Mouse (Mus musculus): ENCODE data around the gene Samhd1. TPM values are rescaled to one million over a fixed set of nuclear protein-coding genes. Genes with fewer than 3 reads are reported as not detected.

Gene Samhd1
- polyA plus RNA-seq, 1 experiment from 2014 or later = 19.1 TPM

DNA sequence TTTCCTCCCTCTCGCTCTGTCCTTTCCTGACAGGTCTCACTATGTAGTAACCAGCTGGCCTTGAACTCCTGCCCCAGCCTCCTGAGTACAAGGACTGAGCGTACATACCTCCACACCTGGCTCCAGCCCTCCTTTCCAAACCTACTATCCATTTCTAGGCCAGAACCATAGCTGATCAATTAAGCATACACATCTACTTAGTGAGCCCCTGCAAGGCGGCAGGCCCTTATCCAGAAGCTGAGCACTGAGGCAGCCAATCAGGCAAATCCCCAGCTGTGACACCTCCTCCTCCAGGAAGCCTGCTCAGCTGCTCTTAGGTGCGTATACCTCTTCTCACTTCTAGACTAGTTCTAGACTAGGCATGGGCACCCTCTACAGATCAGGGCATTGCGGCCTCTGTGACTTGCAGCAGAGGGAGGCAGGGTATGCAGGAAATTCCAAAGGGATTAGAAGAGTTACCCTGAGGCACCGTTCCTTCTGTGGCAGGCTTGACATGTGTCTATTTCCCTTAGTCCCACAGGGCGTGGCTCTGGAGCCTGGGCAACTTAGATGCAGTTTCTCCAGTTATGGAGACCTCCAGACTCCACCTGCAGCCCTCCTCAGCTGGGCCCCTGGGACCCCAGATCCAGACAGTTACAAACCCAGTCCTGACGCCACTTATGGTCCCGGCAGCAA, 62.6 kb downstream of the Samhd1 start:
- Histone ChIP-seq H3K27ac (no peak overlapping the region), H3K4me2 (ENCODE audit: low read length) (no peak overlapping the region), H3K27me3 (ENCODE audit: insufficient read depth, low read length) (no peaks in the 10 kb centered on the region), H3K36me3 (ENCODE audit: insufficient read depth, low read length) (no peaks in the 10 kb centered on the region), H3K9me3 (replicated peaks; ENCODE audit: low read length) (no peaks in the 10 kb centered on the region), H3K9ac (ENCODE audit: low read depth, low read length) (no peak overlapping the region), H3K4me1 (replicated peaks; ENCODE audit: insufficient read depth, low read length) (peaks cover 69% of the 10 kb centered on the region), H3K4me3 (replicated peaks; ENCODE audit: low read depth, low read length) (no peak overlapping the region)
- ATAC-seq (replicated peaks; ENCODE audit: low FRiP score, low read depth) (no peak), DNase-seq (ENCODE audit: low spot score) (no peak)
- TF ChIP-seq CTCF (IDR thresholded peaks at IDR 0.05; ENCODE audit: low read depth) = no peak
- WGBS = 76% methylated on average over 9 of the region's 9 CpGs

DNA sequence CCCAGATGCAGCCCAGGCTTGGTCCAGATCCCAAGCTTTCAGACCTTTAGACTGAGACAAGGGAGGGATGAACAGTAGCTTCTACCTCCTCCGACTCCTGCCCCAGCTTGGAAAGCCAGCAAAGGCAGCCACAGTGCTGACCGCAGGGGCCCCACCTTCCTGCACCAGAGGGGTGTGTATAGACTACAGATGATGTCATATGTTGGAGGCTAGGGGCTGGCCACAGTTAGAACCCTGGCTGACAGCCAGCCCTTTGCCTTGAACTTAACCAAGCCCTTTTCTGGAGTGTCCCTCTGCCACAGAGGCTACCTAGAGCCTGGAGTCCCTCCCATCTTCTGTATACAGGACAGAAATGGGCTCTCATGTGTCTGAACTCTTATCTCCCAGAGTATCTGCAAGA, 63.5 kb downstream of the Samhd1 start:
- no peaks in the 10 kb centered on the region for H3K36me3 ChIP-seq (ENCODE audit: insufficient read depth, low read length)
- ATAC-seq (replicated peaks; ENCODE audit: low FRiP score, low read depth) = no peak
- TF ChIP-seq CTCF (IDR thresholded peaks at IDR 0.05; ENCODE audit: low read depth) = no peak

DNA sequence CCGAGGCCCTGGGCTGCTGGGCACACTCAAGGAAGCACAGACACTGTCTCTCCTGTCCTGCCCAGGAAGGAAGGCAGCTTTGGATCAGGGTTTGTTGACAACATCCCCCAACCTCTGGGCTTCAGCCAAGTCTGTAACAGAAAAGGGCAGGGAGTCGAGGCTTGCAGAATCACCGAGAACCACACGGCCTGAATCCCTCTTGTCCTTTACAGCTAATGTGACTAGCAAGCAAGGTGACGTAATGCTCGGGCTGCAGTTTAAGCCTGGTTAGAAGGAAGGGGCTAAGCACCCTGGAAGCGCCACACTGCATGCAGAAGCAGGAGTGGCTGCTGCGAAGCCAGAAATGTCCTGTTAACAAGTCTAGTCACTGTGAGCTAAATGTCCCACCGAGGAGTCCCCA, 64.7 kb downstream of the Samhd1 start:
- Histone ChIP-seq H3K4me2 (ENCODE audit: low read length) (0 out of 2 replicates have a peak overlapping the region, but pooled peaks have one; percentile 16), H3K27ac (peak overlapping the region; percentile 68), H3K4me3 (replicated peaks; ENCODE audit: low read depth, low read length) (no peak overlapping the region), H3K9me3 (replicated peaks; ENCODE audit: low read length) (no peaks in the 10 kb centered on the region), H3K4me1 (replicated peaks; ENCODE audit: insufficient read depth, low read length) (peaks cover 51% of the 10 kb centered on the region), H3K36me3 (ENCODE audit: insufficient read depth, low read length) (no peaks in the 10 kb centered on the region), H3K9ac (ENCODE audit: low read depth, low read length) (no peak overlapping the region), H3K27me3 (ENCODE audit: insufficient read depth, low read length) (no peaks in the 10 kb centered on the region)
- no peak for TF ChIP-seq CTCF (IDR thresholded peaks at IDR 0.05; ENCODE audit: low read depth)
- WGBS = 31% methylated on average over 9 of the region's 9 CpGs
- ATAC-seq (replicated peaks; ENCODE audit: low FRiP score, low read depth) = no peak
- peak; percentile 75 for DNase-seq (ENCODE audit: low spot score)

More for the DNA sequence above, 63.5 kb downstream of the Samhd1 start:
- H3K4me2 ChIP-seq (ENCODE audit: low read length) = no peak overlapping the region
- H3K4me1 ChIP-seq (replicated peaks; ENCODE audit: insufficient read depth, low read length) = peaks cover 60% of the 10 kb centered on the region
- no peak overlapping the region for H3K27ac ChIP-seq
- 35% methylated on average over 2 of the region's 2 CpGs for WGBS
- 0 out of 2 replicates have a peak overlapping the region, but pooled peaks have one; percentile 20 for H3K9ac ChIP-seq (ENCODE audit: low read depth, low read length)
- no peaks in the 10 kb centered on the region for H3K9me3 ChIP-seq (replicated peaks; ENCODE audit: low read length)
- H3K4me3 ChIP-seq (replicated peaks; ENCODE audit: low read depth, low read length) = no peak overlapping the region
- DNase-seq (ENCODE audit: low spot score) = peak; percentile 74
- no peaks in the 10 kb centered on the region for H3K27me3 ChIP-seq (ENCODE audit: insufficient read depth, low read length)

DNA sequence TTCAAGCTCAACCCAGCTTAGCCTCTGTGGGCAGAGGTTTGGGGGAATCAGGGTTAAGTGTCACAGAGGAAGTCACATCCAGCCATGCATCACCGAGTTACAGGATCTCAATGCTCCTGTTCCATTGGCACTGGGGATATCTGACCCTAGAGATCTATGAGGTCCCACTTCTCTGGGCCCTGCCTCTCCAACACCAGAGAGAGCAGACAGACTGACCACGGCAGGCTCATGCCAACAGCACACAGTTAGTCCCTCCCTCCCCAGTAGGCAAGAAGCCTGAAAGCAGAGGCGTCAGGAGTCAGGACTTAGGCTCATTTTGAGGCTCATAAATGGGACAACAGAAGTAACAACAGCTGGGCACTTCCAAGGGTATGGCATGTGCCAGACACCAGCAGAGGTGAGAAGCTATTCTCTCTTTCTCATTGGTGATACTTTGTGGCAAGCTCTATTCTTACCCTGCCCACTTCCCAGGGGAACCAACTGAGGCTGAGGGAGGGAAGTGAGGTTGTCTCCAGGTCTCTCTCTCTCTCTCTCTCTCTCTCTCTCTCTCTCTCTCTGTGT, 65.2 kb downstream of the Samhd1 start:
- DNase-seq (ENCODE audit: low spot score) (no peak), ATAC-seq (replicated peaks; ENCODE audit: low FRiP score, low read depth) (no peak)
- Histone ChIP-seq H3K9me3 (replicated peaks; ENCODE audit: low read length) (no peaks in the 10 kb centered on the region), H3K4me1 (replicated peaks; ENCODE audit: insufficient read depth, low read length) (peaks cover 46% of the 10 kb centered on the region), H3K9ac (ENCODE audit: low read depth, low read length) (no peak overlapping the region), H3K27me3 (ENCODE audit: insufficient read depth, low read length) (no peaks in the 10 kb centered on the region), H3K27ac (peak overlapping the region; percentile 68), H3K4me2 (ENCODE audit: low read length) (no peak overlapping the region), H3K36me3 (ENCODE audit: insufficient read depth, low read length) (no peaks in the 10 kb centered on the region), H3K4me3 (replicated peaks; ENCODE audit: low read depth, low read length) (no peak overlapping the region)
- no peak for TF ChIP-seq CTCF (IDR thresholded peaks at IDR 0.05; ENCODE audit: low read depth)
- WGBS = 17% methylated on average over 3 of the region's 3 CpGs

- 46% methylated on average over 3 of the region's 3 CpGs for WGBS
- Histone ChIP-seq H3K36me3 (ENCODE audit: insufficient read depth, low read length) (no peaks in the 10 kb centered on the region), H3K9ac (ENCODE audit: low read depth, low read length) (0 out of 2 replicates have a peak overlapping the region, but pooled peaks have one; percentile 23), H3K27me3 (ENCODE audit: insufficient read depth, low read length) (no peaks in the 10 kb centered on the region), H3K4me3 (replicated peaks; ENCODE audit: low read depth, low read length) (no peak overlapping the region), H3K9me3 (replicated peaks; ENCODE audit: low read length) (no peaks in the 10 kb centered on the region), H3K27ac (peak overlapping the region; percentile 68), H3K4me2 (ENCODE audit: low read length) (no peak overlapping the region), H3K4me1 (replicated peaks; ENCODE audit: insufficient read depth, low read length) (peaks cover 41% of the 10 kb centered on the region)
- ATAC-seq (replicated peaks; ENCODE audit: low FRiP score, low read depth) (no peak), DNase-seq (ENCODE audit: low spot score) (no peak)
- no peak for TF ChIP-seq CTCF (IDR thresholded peaks at IDR 0.05; ENCODE audit: low read depth)
Observed at GRCm38 (mm10) chr2:157069355-157069735, 65.7 kb downstream of the Samhd1 start.

DNA sequence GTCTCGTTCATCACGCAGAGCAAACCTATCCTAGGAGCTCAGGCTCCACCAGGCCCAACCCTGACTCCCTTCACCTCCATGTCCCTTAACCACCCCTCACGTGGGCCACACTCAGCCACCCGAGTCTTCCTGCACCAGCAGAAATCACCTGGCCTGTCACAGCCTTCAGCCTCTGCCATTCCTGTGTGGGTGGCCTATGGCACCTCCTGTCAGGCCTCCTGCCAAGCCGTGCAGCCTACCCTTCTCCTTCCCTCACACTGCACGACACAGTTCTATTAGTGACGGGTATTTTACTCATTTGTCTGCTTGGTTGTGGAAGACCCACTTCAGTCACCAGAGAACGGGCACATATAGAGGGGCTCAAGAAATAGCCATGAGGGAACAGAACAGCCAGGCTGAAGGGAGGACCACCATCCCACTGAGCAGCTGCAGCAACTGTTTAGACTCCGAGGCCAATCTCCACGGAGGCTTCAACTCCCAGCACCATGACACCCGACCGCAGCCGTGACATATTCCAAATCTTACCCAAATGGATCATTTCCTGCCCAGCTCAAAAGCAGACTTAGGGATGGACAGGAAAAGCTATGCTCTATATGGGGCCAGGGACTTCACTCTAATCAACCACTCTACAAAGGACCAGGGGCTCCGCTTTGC, 66.2 kb downstream of the Samhd1 start:
- H3K9ac ChIP-seq (ENCODE audit: low read depth, low read length) = 0 out of 2 replicates have a peak overlapping the region, but pooled peaks have one; percentile 23
- H3K9me3 ChIP-seq (replicated peaks; ENCODE audit: low read length) = no peaks in the 10 kb centered on the region
- no peak overlapping the region for H3K4me2 ChIP-seq (ENCODE audit: low read length)
- TF ChIP-seq CTCF (IDR thresholded peaks at IDR 0.05; ENCODE audit: low read depth) = no peak
- 54% methylated on average over 14 of the region's 14 CpGs for WGBS
- peak overlapping the region; percentile 68; the same call in 1 of the 2 replicates for H3K27ac ChIP-seq
- H3K4me3 ChIP-seq (replicated peaks; ENCODE audit: low read depth, low read length) = no peak overlapping the region
- no peak for DNase-seq (ENCODE audit: low spot score)
- H3K4me1 ChIP-seq (replicated peaks; ENCODE audit: insufficient read depth, low read length) = peaks cover 40% of the 10 kb centered on the region
- ATAC-seq (replicated peaks; ENCODE audit: low FRiP score, low read depth) = no peak
- H3K27me3 ChIP-seq (ENCODE audit: insufficient read depth, low read length) = no peaks in the 10 kb centered on the region
- H3K36me3 ChIP-seq (ENCODE audit: insufficient read depth, low read length) = no peaks in the 10 kb centered on the region
